Mouse (Mus musculus) heart, embryonic 13.5 days (tissue): ENCODE measurements around the gene Fbxo3. TPM values are rescaled to one million over a fixed set of nuclear protein-coding genes. Genes with fewer than 3 reads are reported as not detected.

Experiments
- polyA plus RNA-seq: library from polyadenylated mRNA; unstranded; fragments of >200 nt; fragmentation: Nextera tagmentation; extraction: Ambion mirVana; gene quantifications from 2 replicates; pipeline ENCODE4 v1.2.1, GENCODE M21; 2015

The Fbxo3 gene
- polyA plus RNA-seq, 1 experiment from 2014 or later, result 37.2 TPM

Other genes starting within 250 kb of the Fbxo3 start
- gene Caprin1, start 230.1 kb upstream of the Fbxo3 start, polyA plus RNA-seq, result 199 and 202 TPM in 2 replicates
- gene Lmo2, start 69.7 kb upstream of the Fbxo3 start, polyA plus RNA-seq, result 23.9 and 24.5 TPM in 2 replicates
- 1.6 and 1.9 TPM in 2 replicates for gene 4931422A03Rik, start 640 bp downstream of the Fbxo3 start, polyA plus RNA-seq
- gene Gm10912, start 38.1 kb downstream of the Fbxo3 start, polyA plus RNA-seq, result not detected in 2 replicates
- gene Gm10799, start 40.8 kb downstream of the Fbxo3 start, polyA plus RNA-seq, result not detected in 2 replicates
- 4.7 and 6.9 TPM in 2 replicates for gene Cd59b, start 42.1 kb downstream of the Fbxo3 start, polyA plus RNA-seq
- 62.0 and 66.4 TPM in 2 replicates for gene Cd59a, start 68.1 kb downstream of the Fbxo3 start, polyA plus RNA-seq
- 0.31 and 0.67 TPM in 2 replicates for gene A930018P22Rik, start 95.0 kb downstream of the Fbxo3 start, polyA plus RNA-seq